In genomic region chr4:139858635-139859176, GRCm38 (mm10) we compare ENCODE assay signal across 7 mouse cellular contexts. TPM values are rescaled to one million over a fixed set of nuclear protein-coding genes. Genes with fewer than 3 reads are reported as not detected.
DNase-seq lines count a peak whose midpoint lies in the region; ATAC-seq lines count a peak whose summit lies in the region.

No protein-coding gene starts in this region.

- no peaks in the 10 kb centered on the region for H3K4me1 ChIP-seq in midbrain, embryonic 12.5 days

- no peak overlapping the region for H3K27ac ChIP-seq in midbrain, embryonic 12.5 days (replicated peaks)

- no peak overlapping the region for H3K9ac ChIP-seq in midbrain, embryonic 12.5 days (replicated peaks)

- H3K9me3 ChIP-seq in midbrain, embryonic 12.5 days: no peaks in the 10 kb centered on the region

- 1% methylated on average over 13 of the region's 13 CpGs for WGBS in midbrain, embryonic 12.5 days

- peak; percentile 79 for DNase-seq in adrenal gland, adult 2 months
- peak; percentile 77 for DNase-seq in gastrocnemius, adult 18-20 months (ENCODE audit: low spot score)
- peak; percentile 49 for DNase-seq in hindlimb bud, embryonic 11.5 days (ENCODE audit: extremely low spot score, low read depth, low spot score)
- peak; percentile 57 to 91 for DNase-seq in left cerebral cortex, adult 8-10 months (ENCODE audit: low spot score in 2 of 2)
- DNase-seq in skeletal muscle tissue, adult 2 months (ENCODE audit: low read depth, low spot score): peak; percentile 70

- no peak overlapping the region for H3K4me3 ChIP-seq in midbrain, embryonic 12.5 days

- H3K27me3 ChIP-seq in midbrain, embryonic 12.5 days: peaks cover 60% of the 10 kb centered on the region

- ATAC-seq in common myeloid progenitor, adult 5-6 weeks (replicated peaks; ENCODE audit: low read depth, poor library complexity, severe bottlenecking): peak; percentile 95
- ATAC-seq in midbrain, embryonic 12.5 days (ENCODE audit: low FRiP score, low read depth): 0 out of 2 replicates have a peak, but pooled peaks have one; percentile 44

- H3K36me3 ChIP-seq in midbrain, embryonic 12.5 days: no peaks in the 10 kb centered on the region

- no peak overlapping the region for H3K4me2 ChIP-seq in midbrain, embryonic 12.5 days (replicated peaks)

RNA-seq across cellular contexts. Expression of gene Pax7, which starts 25.4 kb away (rescaled TPM):
- total RNA-seq in adrenal gland, adult 2 months (2021): not detected
- polyA plus RNA-seq in adrenal gland, adult 2 months (2012; rRNA removed): not detected in 2 replicates
- total RNA-seq in common myeloid progenitor, adult 5-6 weeks (2017): not detected in 2 replicates
- 1 to 10 TPM; 1.1 to 1.5 TPM for total RNA-seq in gastrocnemius, adult 18-20 months (2021)
- total RNA-seq in left cerebral cortex, adult 8-10 months (2022): 1 to 10 TPM in 1 of 4 experiments, under 1 TPM in 1, not detected in 2; 0.20 to 1.0 TPM
- polyA plus RNA-seq in midbrain, embryonic 12.5 days (2016; fragmentation: Nextera tagmentation; extraction: Ambion mirVana): 4.4 and 5.7 TPM in 2 replicates
